Mouse (Mus musculus) kidney, postnatal 0 days (tissue): ENCODE measurements around the gene Bdkrb1. TPM values are rescaled to one million over a fixed set of nuclear protein-coding genes. Genes with fewer than 3 reads are reported as not detected.
A peak's percentile ranks its signal among the peaks of the same experiment; 100 is the strongest.

Source experiments
- ATAC-seq: fragments of 200-750 bp; cut with Nextera tagmentation; replicated peaks from 2 replicates; pipeline ENCODE4 v1.8.0; 2017; ENCODE audit warnings: low read depth, moderate number of reproducible peaks, moderate TSS enrichment, moderate library complexity; ENCODE audit not compliant: low FRiP score
- DNase-seq: peaks from one replicate; pipeline ENCODE4 v3.0.0-alpha.2; 2016; ENCODE audit warnings: low spot score
- H3K27ac ChIP-seq: fragments of 300-500 bp; sonication (generic); 2 replicates; pipeline ENCODE4 v1.5.1; 2014; ENCODE audit warnings: mild to moderate bottlenecking
- H3K27me3 ChIP-seq: fragments of 300-500 bp; sonication (generic); 2 replicates; pipeline ENCODE4 v1.6.1; 2014; ENCODE audit warnings: low read length, mixed read lengths; ENCODE audit not compliant: insufficient read depth
- H3K36me3 ChIP-seq: fragments of 300-500 bp; sonication (generic); 2 replicates; pipeline ENCODE4 v1.6.1; 2014; ENCODE audit warnings: low read length, mixed read lengths; ENCODE audit not compliant: insufficient read depth
- H3K4me1 ChIP-seq: fragments of 300-500 bp; sonication (generic); replicated peaks from 2 replicates; pipeline ENCODE4 v1.6.1; 2014; ENCODE audit warnings: antibody characterized with exemption, low read length, mixed read lengths; ENCODE audit not compliant: insufficient read depth
- H3K4me2 ChIP-seq: fragments of 300-500 bp; sonication (generic); 2 replicates; pipeline ENCODE4 v1.6.1; 2014; ENCODE audit warnings: mild to moderate bottlenecking, low read length, moderate library complexity, mixed read lengths
- H3K4me3 ChIP-seq: fragments of 300-500 bp; sonication (generic); replicated peaks from 2 replicates; pipeline ENCODE4 v1.5.1; 2014; ENCODE audit warnings: low read depth, low read length
- H3K9ac ChIP-seq: fragments of 300-500 bp; sonication (generic); 2 replicates; pipeline ENCODE4 v1.6.1; 2014; ENCODE audit warnings: low read depth, low read length
- H3K9me3 ChIP-seq: fragments of 300-500 bp; sonication (generic); replicated peaks from 2 replicates; pipeline ENCODE4 v1.6.1; 2016; ENCODE audit warnings: low read length, inconsistent platforms, mixed read lengths
- CTCF ChIP-seq: IDR thresholded peaks from 2 replicates; pipeline ENCODE4 v1.5.1; 2016; ENCODE audit warnings: antibody characterized with exemption, low read depth, mild to moderate bottlenecking, moderate library complexity
- WGBS: fragments of 180-500 bp; shearing (Covaris S2); extraction: QIAGEN DNeasy Blood & Tissue Kit; methylation state at CpG from one replicate; pipeline ENCODE4 v1.1.7; 2014; 5-methylcytosine and 5-hydroxymethylcytosine counted together
- polyA plus RNA-seq: library from polyadenylated mRNA; unstranded; fragments of >200 nt; fragmentation: Nextera tagmentation; extraction: Ambion mirVana; gene quantifications from 2 replicates; pipeline ENCODE4 v1.2.1, GENCODE M21; 2015

The Bdkrb1 gene
- polyA plus RNA-seq, 1 experiment from 2014 or later, result 0.11 TPM

DNA sequence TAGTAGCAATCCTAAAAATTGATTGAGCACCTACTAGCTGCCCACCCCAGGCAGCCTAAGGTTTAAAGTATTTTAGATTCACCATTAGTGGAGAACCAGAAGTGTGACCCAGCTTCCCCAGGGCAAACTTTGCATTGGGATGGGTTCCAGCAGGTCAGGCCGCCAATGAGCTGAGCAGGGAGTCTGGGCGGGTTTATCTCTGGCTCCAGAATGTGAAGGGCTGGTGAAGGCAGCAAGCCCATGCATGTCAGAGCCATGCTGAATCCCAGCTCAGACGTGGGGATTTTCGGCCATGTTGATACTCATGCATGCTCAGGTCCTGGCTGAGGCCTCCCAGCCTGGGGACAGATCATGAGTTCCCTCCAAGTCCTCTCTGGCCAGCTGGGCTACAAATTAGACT is 28.5 kb upstream of the Bdkrb1 start:
- Histone ChIP-seq H3K4me2 (no peak overlapping the region), H3K36me3 (no peaks in the 10 kb centered on the region), H3K9ac (no peak overlapping the region), H3K27me3 (no peaks in the 10 kb centered on the region), H3K4me3 (no peak overlapping the region), H3K27ac (no peak overlapping the region), H3K9me3 (no peaks in the 10 kb centered on the region), H3K4me1 (no peaks in the 10 kb centered on the region)
- no peak for ATAC-seq
- 91% methylated on average over 4 of the region's 4 CpGs for WGBS
- TF ChIP-seq CTCF, result no peak
- DNase-seq, result no peak

DNA sequence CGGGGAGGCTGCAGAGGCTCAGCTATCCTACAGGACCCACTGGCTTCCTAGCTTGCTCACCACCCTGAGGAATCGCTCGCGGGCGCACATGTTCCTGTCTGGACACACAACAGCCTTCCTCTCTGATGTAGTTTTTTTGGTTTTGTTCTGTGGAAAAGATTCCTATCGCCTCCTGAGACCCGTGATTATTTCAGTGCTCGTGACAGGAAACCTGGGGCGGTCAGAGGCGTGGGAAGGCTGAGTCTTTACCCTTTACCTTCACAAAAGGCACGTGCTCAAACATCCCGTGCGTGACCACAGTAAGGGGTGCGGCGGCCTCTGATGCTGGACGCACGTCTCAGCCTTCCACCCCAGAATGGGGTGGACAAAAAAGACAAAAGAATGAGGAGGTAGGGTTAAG is 22.4 kb upstream of the Bdkrb1 start:
- Histone ChIP-seq H3K4me3 (no peak overlapping the region), H3K9ac (no peak overlapping the region), H3K27me3 (no peaks in the 10 kb centered on the region), H3K9me3 (no peaks in the 10 kb centered on the region), H3K36me3 (no peaks in the 10 kb centered on the region), H3K4me1 (no peaks in the 10 kb centered on the region), H3K27ac (no peak overlapping the region), H3K4me2 (no peak overlapping the region)
- ATAC-seq (no peak), DNase-seq (no peak)
- WGBS, result 60% methylated on average over 17 of the region's 17 CpGs
- no peak for TF ChIP-seq CTCF

DNA sequence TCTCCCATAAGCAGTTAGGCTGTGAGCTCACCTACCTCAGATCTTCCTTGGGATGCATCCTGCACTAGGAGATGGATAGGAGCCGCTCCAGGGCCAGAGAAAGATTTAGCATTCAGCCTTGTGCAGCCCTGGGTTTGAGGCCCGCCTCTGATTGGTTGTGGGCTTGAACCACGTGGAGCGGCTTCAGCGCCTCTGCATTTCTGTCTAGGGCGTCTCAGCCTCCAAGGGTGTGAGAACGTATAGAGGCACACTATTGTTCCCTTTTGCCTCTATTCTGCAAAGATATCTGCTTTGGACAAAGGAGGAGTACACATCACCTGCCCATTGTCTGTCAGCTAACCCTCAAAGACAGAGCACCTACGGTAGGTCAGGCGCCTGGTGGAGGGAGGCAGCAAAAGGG is 20.4 kb upstream of the Bdkrb1 start:
- no peaks in the 10 kb centered on the region for H3K36me3 ChIP-seq
- TF ChIP-seq CTCF, result no peak
- WGBS, result 64% methylated on average over 9 of the region's 9 CpGs
- H3K9ac ChIP-seq, result no peak overlapping the region
- DNase-seq, result no peak
- H3K9me3 ChIP-seq, result no peaks in the 10 kb centered on the region
- no peak overlapping the region for H3K27ac ChIP-seq
- H3K4me3 ChIP-seq, result no peak overlapping the region
- no peak overlapping the region for H3K4me2 ChIP-seq
- no peak for ATAC-seq
- no peaks in the 10 kb centered on the region for H3K4me1 ChIP-seq
- no peaks in the 10 kb centered on the region for H3K27me3 ChIP-seq

DNA sequence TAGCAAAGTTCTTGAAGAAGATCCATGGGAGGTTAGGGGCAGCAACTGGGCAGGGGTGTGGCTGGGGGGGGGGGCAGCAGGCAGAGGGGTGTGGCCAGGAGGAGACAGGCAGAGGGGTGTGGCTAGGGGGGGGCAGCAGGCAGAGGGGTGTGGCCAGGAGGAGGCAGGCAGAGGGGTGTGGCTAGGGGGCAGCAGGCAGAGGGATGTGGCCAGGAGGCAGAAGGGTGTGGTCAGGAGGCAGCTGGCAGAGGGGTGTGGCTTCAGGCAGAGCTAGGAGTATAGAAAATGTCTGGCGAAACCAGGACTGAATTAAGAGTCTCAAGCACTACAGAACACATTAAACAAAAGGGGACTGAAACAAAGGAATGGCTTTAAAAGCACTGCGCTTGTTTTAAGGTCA is 19.4 kb upstream of the Bdkrb1 start:
- no peaks in the 10 kb centered on the region for H3K9me3 ChIP-seq
- WGBS, result 19% methylated on average over 2 of the region's 2 CpGs
- H3K27ac ChIP-seq, result no peak overlapping the region
- no peak overlapping the region for H3K4me3 ChIP-seq
- peak; percentile 12; the same call in 1 of the 2 replicates for TF ChIP-seq CTCF
- peak; percentile 57 for ATAC-seq
- H3K27me3 ChIP-seq, result no peaks in the 10 kb centered on the region
- peak; percentile 80 for DNase-seq
- H3K4me2 ChIP-seq, result no peak overlapping the region
- no peaks in the 10 kb centered on the region for H3K4me1 ChIP-seq
- no peak overlapping the region for H3K9ac ChIP-seq
- H3K36me3 ChIP-seq, result no peaks in the 10 kb centered on the region

DNA sequence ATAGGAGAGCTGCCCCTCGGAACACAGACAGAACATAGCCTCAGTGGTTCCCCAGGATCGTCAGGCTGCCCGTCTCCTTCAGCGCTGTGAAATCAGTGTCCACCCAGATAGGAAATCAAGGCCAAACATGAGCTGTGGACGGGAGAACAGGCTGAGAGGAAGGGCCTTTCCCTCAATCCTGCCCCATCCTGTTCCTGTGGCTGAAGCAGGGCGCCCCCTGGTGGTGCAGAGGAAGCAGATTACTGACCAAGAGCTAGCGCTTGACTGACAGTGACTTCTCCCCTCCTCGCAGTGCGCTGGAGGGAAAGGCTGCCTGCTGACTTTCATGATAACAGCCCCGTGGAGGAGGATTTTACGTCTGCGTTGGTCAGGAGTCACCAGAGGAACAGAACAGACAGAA is 18.0 kb upstream of the Bdkrb1 start:
- Histone ChIP-seq H3K9ac (no peak overlapping the region), H3K36me3 (no peaks in the 10 kb centered on the region), H3K4me3 (no peak overlapping the region), H3K4me2 (no peak overlapping the region), H3K27ac (0 out of 2 replicates have a peak overlapping the region, but pooled peaks have one; percentile 25), H3K27me3 (no peaks in the 10 kb centered on the region), H3K9me3 (no peaks in the 10 kb centered on the region), H3K4me1 (no peaks in the 10 kb centered on the region)
- TF ChIP-seq CTCF, result peak; percentile 99
- WGBS, result 16% methylated on average over 12 of the region's 12 CpGs
- DNase-seq (peak; percentile 93), ATAC-seq (peak; percentile 70)

DNA sequence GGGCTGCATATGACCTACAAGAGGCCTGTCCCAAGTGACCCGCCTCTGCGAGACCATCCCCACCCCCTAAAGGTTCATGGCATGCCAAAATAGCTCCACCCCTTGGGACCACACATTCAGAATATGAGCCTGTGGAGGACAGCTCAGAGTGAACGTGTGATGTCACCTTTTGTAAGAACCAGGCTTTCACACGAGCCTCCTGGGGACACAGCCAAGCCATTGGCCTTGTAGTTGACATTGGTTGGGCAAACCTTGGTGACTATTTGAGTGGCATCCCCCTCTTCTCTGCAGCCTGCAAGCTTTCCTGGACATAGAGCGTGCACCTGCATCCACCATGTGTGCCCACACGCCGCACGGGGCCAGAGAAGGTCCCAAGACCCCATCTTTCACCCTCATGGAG is 15.4 kb upstream of the Bdkrb1 start:
- Histone ChIP-seq H3K4me1 (no peaks in the 10 kb centered on the region), H3K4me3 (no peak overlapping the region), H3K36me3 (no peaks in the 10 kb centered on the region), H3K27me3 (no peaks in the 10 kb centered on the region), H3K9me3 (no peaks in the 10 kb centered on the region), H3K27ac (no peak overlapping the region), H3K4me2 (no peak overlapping the region), H3K9ac (no peak overlapping the region)
- ATAC-seq (no peak), DNase-seq (no peak)
- TF ChIP-seq CTCF, result no peak
- WGBS, result 89% methylated on average over 8 of the region's 8 CpGs

DNA sequence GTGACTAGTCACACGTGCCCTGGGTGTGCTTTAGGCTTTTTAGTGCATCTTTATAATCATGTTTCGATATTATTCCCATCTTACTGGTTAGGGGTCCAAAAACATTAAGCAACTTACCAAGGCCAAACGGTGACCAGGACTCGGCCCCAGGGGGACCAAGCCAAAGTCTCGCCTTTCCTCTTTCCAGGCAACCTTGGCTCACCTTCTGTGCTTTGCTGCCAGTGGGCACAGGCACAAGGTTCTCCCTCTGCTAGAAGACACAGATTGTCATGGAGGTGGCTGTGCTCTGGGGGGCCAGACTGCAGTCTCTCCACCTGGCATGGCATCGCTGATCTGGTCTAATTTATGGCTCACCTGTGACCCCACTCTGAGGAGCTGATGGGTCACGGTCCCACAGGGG is 12.1 kb upstream of the Bdkrb1 start:
- no peak for ATAC-seq

More for the DNA sequence above, 12.1 kb upstream of the Bdkrb1 start:
- Histone ChIP-seq H3K9me3 (no peaks in the 10 kb centered on the region), H3K4me1 (no peaks in the 10 kb centered on the region), H3K27me3 (no peaks in the 10 kb centered on the region), H3K27ac (no peak overlapping the region), H3K9ac (no peak overlapping the region), H3K36me3 (no peaks in the 10 kb centered on the region), H3K4me2 (no peak overlapping the region), H3K4me3 (no peak overlapping the region)
- TF ChIP-seq CTCF, result no peak
- WGBS, result 66% methylated on average over 7 of the region's 7 CpGs
- no peak for DNase-seq
